Comparison of ENCODE assay signal across 16 mouse cellular contexts in genomic region chr13:56329769-56330168, GRCm38 (mm10). TPM values are rescaled to one million over a fixed set of nuclear protein-coding genes. Genes with fewer than 3 reads are reported as not detected.
DNase-seq lines count a peak whose midpoint lies in the region; ATAC-seq and TF ChIP-seq lines count a peak whose summit lies in the region.
"Had no signal": no experiment of that assay in that cellular context is flagged by ENCODE, and none has a peak within 500 bp of the region (broad histone marks: within the 10 kb centered on the region; RNA-seq: fewer than 3 reads in every experiment).

No protein-coding gene starts in this region.

- no peak overlapping the region for H3K9ac ChIP-seq in forebrain, embryonic 14.5 days (ENCODE audit: low read length)
- H3K9ac ChIP-seq in forebrain, embryonic 11.5 days (ENCODE audit: low read length) = no peak overlapping the region
- H3K9ac ChIP-seq in neural tube, embryonic 13.5 days = no peak overlapping the region
- no peak overlapping the region for H3K9ac ChIP-seq in hindbrain, embryonic 16.5 days (ENCODE audit: low read depth, low read length)
- no peak overlapping the region for H3K9ac ChIP-seq in intestine, embryonic 16.5 days (ENCODE audit: low read depth, low read length)
- H3K9ac ChIP-seq: limb, embryonic 13.5 days; stomach, embryonic 15.5 days had no signal

- H3K27me3 ChIP-seq in forebrain, embryonic 14.5 days (replicated peaks; ENCODE audit: control insufficient read depth, insufficient read depth, low read length) = no peaks in the 10 kb centered on the region
- no peaks in the 10 kb centered on the region for H3K27me3 ChIP-seq in forebrain, embryonic 11.5 days (ENCODE audit: control insufficient read depth, insufficient read depth, low read length)
- H3K27me3 ChIP-seq in neural tube, embryonic 13.5 days = peaks cover 7% of the 10 kb centered on the region; the same call in 1 of the 2 replicates
- no peaks in the 10 kb centered on the region for H3K27me3 ChIP-seq in hindbrain, embryonic 16.5 days (replicated peaks; ENCODE audit: control insufficient read depth, insufficient read depth, low read length)
- no peaks in the 10 kb centered on the region; the same call in 1 of the 2 replicates for H3K27me3 ChIP-seq in intestine, embryonic 16.5 days (replicated peaks; ENCODE audit: control insufficient read depth, insufficient read depth, low read length)
- H3K27me3 ChIP-seq in thymus, adult 2 months (ENCODE audit: control insufficient read depth, insufficient read depth, low read length) = no peaks in the 10 kb centered on the region
- H3K27me3 ChIP-seq: limb, embryonic 13.5 days; Patski; stomach, embryonic 15.5 days had no signal

- TF ChIP-seq POLR2A in thymus, adult 2 months (IDR thresholded peaks at IDR 0.05; ENCODE audit: control insufficient read depth, extremely low read depth, insufficient read depth, low read length, poor library complexity) = no peak

- peaks cover 9% of the 10 kb centered on the region for H3K4me1 ChIP-seq in forebrain, embryonic 14.5 days (ENCODE audit: control insufficient read depth, insufficient read depth, low read length)
- 0 out of 2 replicates have a peak, but pooled peaks cover 1% of the 10 kb centered on the region for H3K4me1 ChIP-seq in forebrain, embryonic 11.5 days (replicated peaks; ENCODE audit: control insufficient read depth, insufficient read depth, low read length)
- peaks cover 6% of the 10 kb centered on the region; the same call in 1 of the 2 replicates for H3K4me1 ChIP-seq in neural tube, embryonic 13.5 days (replicated peaks)
- no peaks in the 10 kb centered on the region; the same call in 1 of the 2 replicates for H3K4me1 ChIP-seq in hindbrain, embryonic 16.5 days (ENCODE audit: control insufficient read depth, insufficient read depth, low read depth, low read length)
- no peaks in the 10 kb centered on the region for H3K4me1 ChIP-seq in intestine, embryonic 16.5 days (ENCODE audit: control insufficient read depth, insufficient read depth, low read length)
- no peaks in the 10 kb centered on the region for H3K4me1 ChIP-seq in thymus, adult 2 months (replicated peaks; ENCODE audit: control insufficient read depth, insufficient read depth, low read length)
- H3K4me1 ChIP-seq: stomach, embryonic 15.5 days had no signal

- no peak overlapping the region for H3K4me3 ChIP-seq in forebrain, embryonic 14.5 days (ENCODE audit: low read depth, low read length)
- no peak overlapping the region for H3K4me3 ChIP-seq in forebrain, embryonic 11.5 days (ENCODE audit: low read depth, low read length)
- no peak overlapping the region for H3K4me3 ChIP-seq in neural tube, embryonic 13.5 days
- H3K4me3 ChIP-seq in hindbrain, embryonic 16.5 days (ENCODE audit: low read length) = no peak overlapping the region
- H3K4me3 ChIP-seq in intestine, embryonic 16.5 days (ENCODE audit: low read length) = no peak overlapping the region
- H3K4me3 ChIP-seq in thymus, adult 2 months (ENCODE audit: control insufficient read depth, insufficient read depth, low read length) = no peak overlapping the region
- H3K4me3 ChIP-seq: heart, adult 2 months; limb, embryonic 13.5 days; stomach, embryonic 15.5 days had no signal

- H3K9me3 ChIP-seq in forebrain, embryonic 14.5 days (replicated peaks; ENCODE audit: control insufficient read depth, low read length) = no peaks in the 10 kb centered on the region
- no peaks in the 10 kb centered on the region for H3K9me3 ChIP-seq in forebrain, embryonic 11.5 days (ENCODE audit: control insufficient read depth, low read length)
- no peaks in the 10 kb centered on the region for H3K9me3 ChIP-seq in neural tube, embryonic 13.5 days
- H3K9me3 ChIP-seq in hindbrain, embryonic 16.5 days (ENCODE audit: control insufficient read depth, low read length) = no peaks in the 10 kb centered on the region
- H3K9me3 ChIP-seq in intestine, embryonic 16.5 days (ENCODE audit: control insufficient read depth, low read length) = no peaks in the 10 kb centered on the region
- H3K9me3 ChIP-seq: limb, embryonic 13.5 days; stomach, embryonic 15.5 days had no signal

- TF ChIP-seq CTCF in thymus, adult 2 months (IDR thresholded peaks at IDR 0.05; ENCODE audit: borderline replicate concordance, control insufficient read depth, extremely low read depth, insufficient read depth, low read length, poor library complexity) = no peak

- ATAC-seq in forebrain, embryonic 14.5 days = no peak
- no peak for ATAC-seq in forebrain, embryonic 11.5 days (replicated peaks; ENCODE audit: low FRiP score)
- ATAC-seq in neural tube, embryonic 13.5 days (ENCODE audit: low read depth) = 0 out of 2 replicates have a peak, but pooled peaks have one; percentile 32
- peak; percentile 87 for ATAC-seq in hindbrain, embryonic 16.5 days
- no peak for ATAC-seq in intestine, embryonic 16.5 days
- ATAC-seq: Patski had no signal

- 53% methylated on average over 6 of the region's 6 CpGs for WGBS in forebrain, embryonic 14.5 days
- 73% methylated on average over 6 of the region's 6 CpGs for WGBS in forebrain, embryonic 11.5 days
- 61% methylated on average over 6 of the region's 6 CpGs for WGBS in neural tube, embryonic 13.5 days
- WGBS in hindbrain, embryonic 16.5 days = 46% methylated on average over 6 of the region's 6 CpGs
- WGBS in intestine, embryonic 16.5 days = 80% methylated on average over 6 of the region's 6 CpGs
- 84% methylated on average over 6 of the region's 6 CpGs for WGBS in thymus, adult 2 months

- no peak overlapping the region for H3K4me2 ChIP-seq in forebrain, embryonic 14.5 days (ENCODE audit: low read length)
- H3K4me2 ChIP-seq in forebrain, embryonic 11.5 days (ENCODE audit: low read depth, low read length, severe bottlenecking) = no peak overlapping the region
- H3K4me2 ChIP-seq in neural tube, embryonic 13.5 days = no peak overlapping the region
- H3K4me2 ChIP-seq in hindbrain, embryonic 16.5 days (ENCODE audit: low read length) = no peak overlapping the region
- H3K4me2 ChIP-seq in intestine, embryonic 16.5 days (ENCODE audit: low read depth, low read length) = no peak overlapping the region
- H3K4me2 ChIP-seq: limb, embryonic 13.5 days; stomach, embryonic 15.5 days had no signal

- H3K27ac ChIP-seq in forebrain, embryonic 14.5 days (ENCODE audit: low read depth, low read length) = no peak overlapping the region
- H3K27ac ChIP-seq in forebrain, embryonic 11.5 days (ENCODE audit: low read depth, low read length) = no peak overlapping the region
- H3K27ac ChIP-seq in neural tube, embryonic 13.5 days (replicated peaks) = no peak overlapping the region
- peak overlapping the region; percentile 2; the same call in 1 of the 2 replicates for H3K27ac ChIP-seq in hindbrain, embryonic 16.5 days (ENCODE audit: low read depth, low read length)
- H3K27ac ChIP-seq in intestine, embryonic 16.5 days (ENCODE audit: low read length) = no peak overlapping the region
- H3K27ac ChIP-seq in thymus, adult 2 months (ENCODE audit: control insufficient read depth, insufficient read depth, low read length) = no peak overlapping the region
- H3K27ac ChIP-seq: heart, adult 2 months; limb, embryonic 13.5 days; stomach, embryonic 15.5 days had no signal

- no peaks in the 10 kb centered on the region for H3K36me3 ChIP-seq in forebrain, embryonic 14.5 days (ENCODE audit: control insufficient read depth, insufficient read depth, low read length)
- no peaks in the 10 kb centered on the region for H3K36me3 ChIP-seq in forebrain, embryonic 11.5 days (ENCODE audit: control insufficient read depth, insufficient read depth, low read length)
- no peaks in the 10 kb centered on the region for H3K36me3 ChIP-seq in neural tube, embryonic 13.5 days
- H3K36me3 ChIP-seq in hindbrain, embryonic 16.5 days (ENCODE audit: control insufficient read depth, insufficient read depth, low read length) = no peaks in the 10 kb centered on the region
- no peaks in the 10 kb centered on the region for H3K36me3 ChIP-seq in intestine, embryonic 16.5 days (ENCODE audit: control insufficient read depth, insufficient read depth, low read length)
- H3K36me3 ChIP-seq in thymus, adult 2 months (ENCODE audit: control insufficient read depth, insufficient read depth, low read length) = no peaks in the 10 kb centered on the region
- H3K36me3 ChIP-seq: limb, embryonic 13.5 days; stomach, embryonic 15.5 days had no signal

- DNase-seq in forebrain, embryonic 14.5 days (ENCODE audit: low spot score) = peak; percentile 45
- DNase-seq in forebrain, embryonic 11.5 days (ENCODE audit: low spot score) = no peak
- no peak for DNase-seq in neural tube, embryonic 10.5 days (ENCODE audit: extremely low spot score, low spot score)
- DNase-seq in thymus, adult 2 months = no peak
- DNase-seq: adrenal gland, postnatal 36 days; heart, adult 2 months; kidney, adult 9 months; lung, postnatal 36 days; retina, postnatal 1 day; thymus, postnatal 25 days had no signal

RNA-seq across cellular contexts. Expression of gene Cxcl14, which starts 33.4 kb away (rescaled TPM):
- 8.1 and 10.8 TPM in 2 replicates for polyA plus RNA-seq in forebrain, embryonic 14.5 days (2014; fragmentation: Nextera tagmentation; extraction: Ambion mirVana)
- 8.6 and 10.9 TPM in 2 replicates for polyA plus RNA-seq in forebrain, embryonic 11.5 days (2014; fragmentation: Nextera tagmentation; extraction: Ambion mirVana)
- polyA plus RNA-seq in neural tube, embryonic 13.5 days (2015; fragmentation: Nextera tagmentation; extraction: Ambion mirVana) = 3.0 and 11.7 TPM in 2 replicates
- polyA plus RNA-seq in hindbrain, embryonic 16.5 days (2015; fragmentation: Nextera tagmentation; extraction: Ambion mirVana) = 7.8 and 10.2 TPM in 2 replicates
- polyA plus RNA-seq in intestine, embryonic 16.5 days (2015; fragmentation: Nextera tagmentation; extraction: Ambion mirVana) = 8.8 TPM in 2 replicates
- 4.7 and 4.9 TPM in 2 replicates for polyA plus RNA-seq in thymus, adult 2 months (2012; rRNA removed)

Comparison
In these comparisons a context has a peak if more than half of its experiments do, and no peak if none do; other contexts are left out.
1. ATAC-seq: peak in neural tube, embryonic 13.5 days (single experiment) and hindbrain, embryonic 16.5 days (single experiment); none in forebrain, embryonic 14.5 days (single experiment), forebrain, embryonic 11.5 days (single experiment) and intestine, embryonic 16.5 days (single experiment).